ENCODE assay signal across 20 mouse cellular contexts in genomic region chr4:129996015-129996414, GRCm38 (mm10). TPM values are rescaled to one million over a fixed set of nuclear protein-coding genes. Genes with fewer than 3 reads are reported as not detected.
DNase-seq lines count a peak whose midpoint lies in the region; ATAC-seq and TF ChIP-seq lines count a peak whose summit lies in the region.
"Had no signal": no experiment of that assay in that cellular context is flagged by ENCODE, and none has a peak within 500 bp of the region (broad histone marks: within the 10 kb centered on the region; RNA-seq: fewer than 3 reads in every experiment).

No protein-coding gene starts in this region.

- peaks cover 23% of the 10 kb centered on the region for H3K4me1 ChIP-seq in forebrain, postnatal 0 days (ENCODE audit: insufficient read depth)
- H3K4me1 ChIP-seq in forebrain, embryonic 12.5 days, result peaks cover 15% of the 10 kb centered on the region
- no peaks in the 10 kb centered on the region for H3K4me1 ChIP-seq in thymus, adult 2 months (replicated peaks; ENCODE audit: control insufficient read depth, insufficient read depth, low read length)
- no peaks in the 10 kb centered on the region for H3K4me1 ChIP-seq in stomach, postnatal 0 days (replicated peaks; ENCODE audit: control insufficient read depth, insufficient read depth)
- H3K4me1 ChIP-seq: liver, embryonic 13.5 days had no signal

- peak; percentile 32; the same call in 1 of the 2 replicates for TF ChIP-seq CTCF in forebrain, postnatal 0 days (IDR thresholded peaks at IDR 0.05; ENCODE audit: low read depth)
- TF ChIP-seq CTCF in layer of hippocampus, adult 2 months (conservative IDR thresholded peaks at IDR 0.05), result no peak; the same call in 1 of the 2 replicates
- TF ChIP-seq CTCF in thymus, adult 2 months (IDR thresholded peaks at IDR 0.05; ENCODE audit: borderline replicate concordance, control insufficient read depth, extremely low read depth, insufficient read depth, low read length, poor library complexity), result no peak
- TF ChIP-seq CTCF in stomach, postnatal 0 days (IDR thresholded peaks at IDR 0.05; ENCODE audit: low read depth), result peak; percentile 53

- H3K9ac ChIP-seq in forebrain, postnatal 0 days, result no peak overlapping the region
- no peak overlapping the region for H3K9ac ChIP-seq in forebrain, embryonic 12.5 days
- H3K9ac ChIP-seq in stomach, postnatal 0 days (ENCODE audit: low read length), result no peak overlapping the region
- H3K9ac ChIP-seq: heart, embryonic 13.5 days; hindbrain, embryonic 14.5 days; liver, embryonic 13.5 days had no signal

- ATAC-seq in forebrain, postnatal 0 days, result no peak
- ATAC-seq in forebrain, embryonic 12.5 days (ENCODE audit: low FRiP score), result no peak
- no peak for ATAC-seq in stomach, postnatal 0 days (ENCODE audit: low FRiP score, low TSS enrichment)
- ATAC-seq: forebrain, embryonic 14.5 days; midbrain, embryonic 16.5 days had no signal

- H3K27me3 ChIP-seq in forebrain, postnatal 0 days (ENCODE audit: insufficient read depth, low read length), result no peaks in the 10 kb centered on the region
- peaks cover 6% of the 10 kb centered on the region; the same call in 1 of the 2 replicates for H3K27me3 ChIP-seq in forebrain, embryonic 12.5 days
- H3K27me3 ChIP-seq in thymus, adult 2 months (ENCODE audit: control insufficient read depth, insufficient read depth, low read length), result peaks cover 2% of the 10 kb centered on the region; the same call in 1 of the 2 replicates
- no peaks in the 10 kb centered on the region for H3K27me3 ChIP-seq in stomach, postnatal 0 days (ENCODE audit: control insufficient read depth, insufficient read depth, low read length)

- 85% methylated on average over 4 of the region's 4 CpGs for WGBS in forebrain, postnatal 0 days
- 87% methylated on average over 4 of the region's 4 CpGs for WGBS in forebrain, embryonic 12.5 days
- 73% methylated on average over 4 of the region's 4 CpGs for WGBS in thymus, adult 2 months
- WGBS in stomach, postnatal 0 days, result 83% methylated on average over 4 of the region's 4 CpGs

- H3K27ac ChIP-seq in forebrain, postnatal 0 days (ENCODE audit: low read depth, low read length), result no peak overlapping the region
- no peak overlapping the region for H3K27ac ChIP-seq in forebrain, embryonic 12.5 days
- peak overlapping the region; percentile 89 for H3K27ac ChIP-seq in layer of hippocampus, adult 2 months
- no peak overlapping the region for H3K27ac ChIP-seq in thymus, adult 2 months (ENCODE audit: control insufficient read depth, insufficient read depth, low read length)
- no peak overlapping the region for H3K27ac ChIP-seq in stomach, postnatal 0 days (replicated peaks)
- H3K27ac ChIP-seq: heart, embryonic 13.5 days; hindbrain, embryonic 14.5 days; liver, embryonic 13.5 days had no signal

- no peak overlapping the region for H3K4me2 ChIP-seq in forebrain, postnatal 0 days (ENCODE audit: low read depth)
- no peak overlapping the region for H3K4me2 ChIP-seq in forebrain, embryonic 12.5 days
- no peak overlapping the region for H3K4me2 ChIP-seq in stomach, postnatal 0 days (replicated peaks; ENCODE audit: low read depth)
- H3K4me2 ChIP-seq: heart, embryonic 13.5 days; hindbrain, embryonic 14.5 days; liver, embryonic 13.5 days had no signal

- no peak for DNase-seq in forebrain, postnatal 0 days
- DNase-seq in layer of hippocampus, adult 2 months (ENCODE audit: low spot score in 2 of 2), result no peak
- DNase-seq in layer of hippocampus, adult 9-10 months (ENCODE audit: low spot score), result no peak
- DNase-seq in thymus, postnatal 4 days, result peak; percentile 30
- DNase-seq in thymus, adult 2 months, result no peak
- no peak for DNase-seq in stomach, postnatal 0 days (ENCODE audit: low spot score)
- no peak for DNase-seq in adrenal gland, postnatal 4 days (ENCODE audit: low spot score in 2 of 2)
- DNase-seq: adrenal gland, adult 8-10 months; cerebellum, adult 11-12 months; heart, adult 11 months; heart, postnatal 36 days; kidney, adult 11 months; kidney, postnatal 25 days; layer of hippocampus, adult 9-11 months; liver, embryonic 13.5 days had no signal

- H3K9me3 ChIP-seq in forebrain, postnatal 0 days (ENCODE audit: low read length), result no peaks in the 10 kb centered on the region
- H3K9me3 ChIP-seq in forebrain, embryonic 12.5 days, result no peaks in the 10 kb centered on the region
- H3K9me3 ChIP-seq in stomach, postnatal 0 days (ENCODE audit: control insufficient read depth, low read length), result no peaks in the 10 kb centered on the region
- H3K9me3 ChIP-seq: heart, embryonic 13.5 days; liver, embryonic 13.5 days had no signal

- no peak for TF ChIP-seq POLR2A in thymus, adult 2 months (IDR thresholded peaks at IDR 0.05; ENCODE audit: control insufficient read depth, extremely low read depth, insufficient read depth, low read length, poor library complexity)

- TF ChIP-seq EP300 in stomach, postnatal 0 days (optimal IDR thresholded peaks at IDR 0.05), result no peak

- H3K36me3 ChIP-seq in forebrain, postnatal 0 days (ENCODE audit: insufficient read depth), result peaks cover 23% of the 10 kb centered on the region
- H3K36me3 ChIP-seq in forebrain, embryonic 12.5 days (replicated peaks), result peaks cover 13% of the 10 kb centered on the region
- H3K36me3 ChIP-seq in thymus, adult 2 months (ENCODE audit: control insufficient read depth, insufficient read depth, low read length), result no peaks in the 10 kb centered on the region
- H3K36me3 ChIP-seq in stomach, postnatal 0 days (ENCODE audit: control insufficient read depth, insufficient read depth, low read length), result no peaks in the 10 kb centered on the region
- H3K36me3 ChIP-seq: heart, embryonic 13.5 days; liver, embryonic 13.5 days had no signal

- H3K4me3 ChIP-seq in forebrain, postnatal 0 days (ENCODE audit: low read depth, low read length), result no peak overlapping the region
- no peak overlapping the region for H3K4me3 ChIP-seq in forebrain, embryonic 12.5 days (replicated peaks)
- no peak overlapping the region; the same call in 1 of the 2 replicates for H3K4me3 ChIP-seq in layer of hippocampus, adult 2 months
- H3K4me3 ChIP-seq in thymus, adult 2 months (ENCODE audit: control insufficient read depth, insufficient read depth, low read length), result no peak overlapping the region
- no peak overlapping the region for H3K4me3 ChIP-seq in stomach, postnatal 0 days (ENCODE audit: low read depth, low read length)
- H3K4me3 ChIP-seq: heart, embryonic 13.5 days; liver, embryonic 13.5 days had no signal

RNA-seq across cellular contexts. Expression of gene Adgrb2, which starts 11.3 kb away (rescaled TPM):
- 195 and 216 TPM in 2 replicates for total RNA-seq in forebrain, postnatal 0 days (2014; rRNA removed)
- polyA plus RNA-seq in forebrain, postnatal 0 days (2015; fragmentation: Nextera tagmentation; extraction: Ambion mirVana), result 15.8 and 18.3 TPM in 2 replicates
- 5.6 and 7.3 TPM in 2 replicates for polyA plus RNA-seq in forebrain, embryonic 12.5 days (2016; fragmentation: Nextera tagmentation; extraction: Ambion mirVana)
- 100 to 1,000 TPM; 549 to 563 TPM for total RNA-seq in layer of hippocampus, adult 2 months (2021)
- 5.8 and 6.7 TPM in 2 replicates for polyA plus RNA-seq in thymus, adult 2 months (2012; rRNA removed)
- polyA plus RNA-seq in stomach, postnatal 0 days (2015; fragmentation: Nextera tagmentation; extraction: Ambion mirVana), result 0.49 and 0.83 TPM in 2 replicates
- total RNA-seq in adrenal gland, postnatal 4 days (2021), result 10 to 100 TPM; 41.2 to 43.1 TPM

RNA-seq across cellular contexts. Expression of gene Col16a1, which starts 51.6 kb away (rescaled TPM):
- 21.8 and 29.7 TPM in 2 replicates for total RNA-seq in forebrain, postnatal 0 days (2014; rRNA removed)
- polyA plus RNA-seq in forebrain, postnatal 0 days (2015; fragmentation: Nextera tagmentation; extraction: Ambion mirVana), result 6.8 and 7.5 TPM in 2 replicates
- 10.8 and 14.8 TPM in 2 replicates for polyA plus RNA-seq in forebrain, embryonic 12.5 days (2016; fragmentation: Nextera tagmentation; extraction: Ambion mirVana)
- 10 to 100 TPM; 14.5 to 15.2 TPM for total RNA-seq in layer of hippocampus, adult 2 months (2021)
- 2.6 and 4.4 TPM in 2 replicates for polyA plus RNA-seq in thymus, adult 2 months (2012; rRNA removed)
- polyA plus RNA-seq in stomach, postnatal 0 days (2015; fragmentation: Nextera tagmentation; extraction: Ambion mirVana), result 47.7 and 51.6 TPM in 2 replicates
- total RNA-seq in adrenal gland, postnatal 4 days (2021), result 10 to 100 TPM; 62.1 to 69.1 TPM

Comparison
In these comparisons a context has a peak if more than half of its experiments do, and no peak if none do; other contexts are left out.
1. CTCF ChIP-seq: peak in forebrain, postnatal 0 days (single experiment) and stomach, postnatal 0 days (single experiment); none in layer of hippocampus, adult 2 months (single experiment) and thymus, adult 2 months (single experiment).